Mouse (Mus musculus): ENCODE results near the gene Oxnad1. TPM values are rescaled to one million over a fixed set of nuclear protein-coding genes. Genes with fewer than 3 reads are reported as not detected.

Gene Oxnad1
- polyA plus RNA-seq (2012; rRNA removed) = 17.5 and 17.6 TPM in 2 replicates

DNA sequence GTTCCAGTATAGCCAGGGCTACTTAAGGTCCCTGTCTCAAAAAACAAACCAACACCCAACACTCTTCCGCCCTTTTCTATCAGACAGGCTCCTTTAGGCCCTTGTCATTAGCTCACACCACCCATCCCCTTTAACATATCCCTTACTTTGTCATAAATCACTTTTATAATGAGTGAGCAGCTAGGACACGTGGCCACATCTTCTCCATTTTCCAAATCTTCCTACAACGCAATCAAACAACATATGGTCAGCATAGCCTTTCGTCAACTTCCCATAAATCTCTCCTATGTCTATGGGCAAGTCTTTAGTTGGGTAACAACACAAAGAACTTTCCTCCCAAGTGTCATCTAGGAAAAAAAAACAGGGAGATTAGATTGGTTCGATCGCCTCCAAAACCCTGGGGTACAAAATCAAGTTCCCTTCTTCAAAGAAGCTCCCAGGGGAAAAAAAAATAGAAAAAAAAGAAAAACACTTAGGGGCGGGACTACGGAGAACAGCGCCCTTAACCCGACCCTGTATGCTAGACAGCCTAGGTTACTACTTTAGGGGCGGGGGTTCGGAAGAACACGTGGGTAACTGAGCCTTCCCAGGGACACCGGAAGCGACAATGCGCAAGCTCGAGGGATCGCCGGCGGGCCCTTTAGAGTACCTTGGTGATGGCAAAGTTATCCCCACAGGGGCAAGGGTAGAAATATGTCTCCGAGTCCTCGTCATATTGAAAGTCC is at the start of gene Oxnad1:
Gene Oxnad1 (plus strand): TSS at position 614 of the 725 bp plus-strand sequence.

DNA sequence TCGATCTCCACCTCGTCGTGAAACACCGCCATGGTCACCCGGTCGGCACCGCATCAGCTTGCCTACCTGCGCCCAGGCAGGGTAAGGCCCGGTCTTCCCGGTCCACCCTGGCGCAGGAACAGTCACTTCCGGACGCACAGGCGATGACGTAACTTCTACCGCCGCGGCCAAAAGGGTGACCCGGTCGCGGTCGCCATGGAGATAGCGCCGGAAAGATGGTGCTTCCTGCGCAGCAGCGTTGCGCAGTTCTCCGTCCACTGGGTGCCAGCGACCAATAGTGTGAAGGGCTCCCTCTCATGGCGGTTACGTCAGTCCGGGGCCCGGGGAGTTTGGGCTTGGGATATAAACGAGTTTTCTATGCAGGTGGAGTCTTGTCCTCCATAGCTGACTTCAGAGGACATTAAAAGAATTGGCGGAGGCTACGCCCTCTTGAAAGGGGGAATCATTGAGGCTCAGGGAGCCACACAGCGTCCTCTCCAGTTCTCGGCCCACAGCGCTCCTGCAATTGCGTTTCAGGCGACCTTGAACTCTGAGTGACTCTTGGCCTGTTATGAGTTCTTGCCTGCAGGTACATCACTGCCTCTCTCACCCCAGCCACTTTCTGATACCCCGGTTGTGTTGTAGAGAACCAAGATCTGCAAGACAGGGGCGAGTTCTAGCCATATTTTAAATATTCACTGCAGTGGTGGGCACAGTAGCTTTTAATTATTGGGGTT is 470 bp downstream of the Oxnad1 start, which contains the start of gene Dph3:
Gene Dph3 (minus strand): TSS at position 244 of the 716 bp plus-strand sequence.

DNA sequence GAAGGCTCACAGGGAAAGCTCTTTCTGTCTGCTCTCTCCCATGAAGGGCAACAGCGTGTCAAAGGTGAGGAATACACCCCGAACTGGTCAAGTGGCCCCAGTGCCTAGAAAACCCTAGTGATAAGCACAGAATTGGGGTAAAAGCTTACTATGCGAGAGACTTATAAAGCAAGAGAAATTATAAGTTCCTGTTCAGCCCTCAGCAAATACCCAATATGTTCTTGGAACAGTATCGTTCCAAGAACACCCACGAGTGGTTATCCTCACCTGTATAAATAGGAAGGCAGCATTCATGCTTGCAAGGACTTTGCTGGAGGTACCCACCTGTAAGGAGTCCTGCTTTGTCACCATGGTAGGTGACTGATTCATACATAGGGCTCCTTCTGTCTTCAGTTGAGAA is 56.5 kb downstream of the Oxnad1 start, which contains the start of gene Msmb:
Gene Msmb (plus strand): TSS at position 301 of the 400 bp plus-strand sequence.

Other genes starting within 250 kb of the Oxnad1 start
- gene Galnt15, start 56.4 kb upstream of the Oxnad1 start, polyA plus RNA-seq (2012; rRNA removed) = 0.02 TPM in 2 replicates
- 18.9 and 24.4 TPM in 2 replicates for gene Dph3, start 355 bp downstream of the Oxnad1 start, polyA plus RNA-seq (2012; rRNA removed)
- gene Msmb, start 56.6 kb downstream of the Oxnad1 start, polyA plus RNA-seq (2012; rRNA removed) = 0.13 TPM in 1 of 2 replicates, not detected in the other
- gene Ncoa4, start 74.5 kb downstream of the Oxnad1 start, polyA plus RNA-seq (2012; rRNA removed) = 103 TPM in 2 replicates
- 95.0 and 100 TPM in 2 replicates for gene Timm23, start 116.5 kb downstream of the Oxnad1 start, polyA plus RNA-seq (2012; rRNA removed)
- gene Parg, start 116.6 kb downstream of the Oxnad1 start, polyA plus RNA-seq (2012; rRNA removed) = 4.6 and 5.4 TPM in 2 replicates
- 0.29 and 0.37 TPM in 2 replicates for gene Ogdhl, start 236.6 kb downstream of the Oxnad1 start, polyA plus RNA-seq (2012; rRNA removed)